Mouse (Mus musculus) gastrocnemius, postnatal 10 days (tissue): Measurements from ENCODE around the gene Cap1. TPM values are rescaled to one million over a fixed set of nuclear protein-coding genes. Genes with fewer than 3 reads are reported as not detected.

Experiments
- DNase-seq: peaks from one replicate; pipeline ENCODE4 v3.0.0; 2021; ENCODE audit warnings: mixed read lengths
- total RNA-seq, 2 experiments: library from RNA; stranded (reverse); gene quantifications; 2 replicates each; pipeline ENCODE4 v1.2.3; 2021

Gene Cap1
- total RNA-seq, 2 experiments from 2014 or later = 46.1 to 64.2 TPM

DNA sequence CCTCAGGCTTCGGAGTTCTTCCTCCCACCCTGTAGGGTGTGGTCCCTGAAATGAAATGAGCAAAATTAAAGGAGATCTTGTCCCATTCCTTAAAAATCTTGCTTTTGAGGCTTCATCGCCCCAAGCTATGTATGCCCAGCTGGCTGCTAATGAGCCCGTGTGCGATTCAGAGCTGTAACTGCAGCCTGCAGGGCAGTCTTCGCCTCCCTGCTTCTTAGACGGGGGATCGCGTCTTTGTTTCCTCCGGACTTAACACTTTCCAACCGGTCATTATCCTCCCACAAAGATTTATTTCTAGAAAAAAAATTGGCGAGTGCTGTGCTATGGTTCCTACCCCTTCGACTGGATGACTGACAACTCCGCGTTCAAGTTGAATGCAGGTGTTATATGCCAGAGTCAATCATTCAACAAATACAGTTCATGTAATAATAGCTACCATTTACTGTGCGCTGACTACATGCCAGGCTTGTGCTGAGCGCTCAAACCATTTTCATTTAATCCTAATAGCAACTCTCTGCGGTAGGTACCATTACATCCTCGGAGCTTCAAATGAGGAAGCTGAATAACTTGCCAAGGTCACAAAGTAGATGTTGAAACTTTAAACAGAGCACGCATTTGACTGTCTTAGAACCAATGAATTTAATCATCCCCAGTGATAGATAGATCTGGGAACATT is 861 bp upstream of the Cap1 start:
- DNase-seq = no peak

DNA sequence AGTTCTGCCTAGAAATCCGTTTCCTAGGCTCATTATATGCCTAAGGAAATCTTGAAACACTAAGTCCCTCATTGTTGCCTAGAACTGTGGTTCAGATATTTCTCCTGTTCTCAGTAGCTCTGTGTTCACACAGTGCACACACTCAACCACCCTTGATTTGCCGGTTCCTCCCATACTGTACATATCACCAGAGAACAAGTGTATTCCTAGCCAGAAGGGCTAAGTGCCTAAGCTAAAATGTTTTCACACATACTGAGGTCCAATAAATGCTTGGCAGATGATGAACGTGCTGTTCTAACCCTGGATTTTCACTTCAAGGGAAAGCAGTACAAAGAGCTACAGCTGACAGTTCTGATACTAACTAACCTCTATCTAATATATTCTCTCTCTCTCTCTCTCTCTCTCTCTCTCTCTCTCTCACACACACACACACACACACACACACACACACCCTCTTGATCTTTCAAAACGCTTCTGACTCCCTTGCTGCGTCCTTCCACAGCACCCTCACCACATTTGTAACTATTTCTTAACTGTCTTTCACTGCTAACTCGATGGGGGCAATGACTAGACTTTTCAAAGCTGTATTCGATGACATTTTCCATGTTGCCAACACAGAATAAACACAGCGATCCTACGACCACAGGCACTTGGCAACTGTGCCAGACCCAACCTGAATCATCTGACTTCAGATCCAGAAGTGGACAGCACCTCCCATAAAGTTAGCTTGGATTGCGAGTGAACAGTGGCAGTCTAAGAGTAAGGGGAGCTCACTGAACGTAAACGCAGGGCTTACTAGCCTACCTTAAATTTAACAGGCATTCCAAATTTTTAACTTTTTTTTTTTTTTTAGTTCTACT is 1.1 kb downstream of the Cap1 start:
- no peak for DNase-seq

DNA sequence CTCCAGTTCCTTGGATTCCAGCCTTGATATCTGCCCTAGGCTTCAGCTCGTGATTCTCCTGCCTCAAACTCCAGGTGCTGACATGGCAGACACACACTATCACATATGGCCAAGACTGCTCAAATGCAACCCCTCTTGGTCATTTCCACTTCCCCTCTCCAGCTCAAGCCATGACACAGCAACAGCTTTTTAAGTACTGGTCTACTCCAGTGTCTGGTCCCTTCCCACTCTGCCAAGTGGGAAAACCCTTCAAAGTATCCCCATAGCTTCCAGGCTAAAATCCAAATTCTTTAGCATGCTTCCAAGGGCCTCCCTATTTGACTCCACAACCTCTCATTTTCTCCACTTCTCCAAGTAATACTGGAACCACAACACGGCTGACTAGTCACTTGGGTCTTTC is 1.8 kb downstream of the Cap1 start:
- DNase-seq = no peak

DNA sequence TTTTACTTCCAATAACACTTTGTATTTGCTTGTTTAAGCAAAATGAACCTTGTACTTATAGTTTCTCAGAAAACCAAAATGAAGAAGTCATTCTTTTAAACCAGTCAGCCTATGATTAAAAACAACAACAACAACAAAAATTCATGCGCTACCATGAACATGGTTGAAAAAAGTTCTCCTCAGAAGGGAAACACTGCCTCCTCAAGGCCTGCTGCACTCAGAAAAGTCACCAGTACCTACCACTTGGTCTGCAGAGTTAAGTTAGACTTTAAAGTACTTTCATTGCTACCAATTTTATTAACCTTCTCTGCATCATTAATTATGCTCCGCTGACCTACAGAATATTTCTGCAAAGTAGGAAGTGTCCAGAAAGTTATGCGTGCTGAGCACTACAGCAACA is 2.6 kb downstream of the Cap1 start:
- DNase-seq = no peak

DNA sequence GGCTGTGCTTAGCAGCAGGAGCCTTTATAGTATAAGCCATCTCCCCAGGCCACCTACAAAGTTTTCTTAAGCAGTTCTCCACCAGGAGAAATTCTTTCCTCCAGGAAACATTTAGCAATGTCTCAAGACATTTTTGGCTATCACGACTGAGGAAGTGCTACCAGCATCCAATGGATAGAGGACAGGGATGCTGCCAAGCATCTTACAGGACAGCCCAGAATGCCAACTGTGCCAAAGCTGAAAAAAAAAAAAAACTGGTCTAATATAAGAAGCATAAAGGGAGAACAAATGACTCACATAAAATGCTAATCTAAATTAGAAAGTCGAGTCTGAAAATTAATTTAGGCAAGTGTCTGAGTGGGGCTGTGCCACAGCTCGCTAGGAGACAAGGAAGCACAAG is 3.3 kb downstream of the Cap1 start:
- DNase-seq = no peak

DNA sequence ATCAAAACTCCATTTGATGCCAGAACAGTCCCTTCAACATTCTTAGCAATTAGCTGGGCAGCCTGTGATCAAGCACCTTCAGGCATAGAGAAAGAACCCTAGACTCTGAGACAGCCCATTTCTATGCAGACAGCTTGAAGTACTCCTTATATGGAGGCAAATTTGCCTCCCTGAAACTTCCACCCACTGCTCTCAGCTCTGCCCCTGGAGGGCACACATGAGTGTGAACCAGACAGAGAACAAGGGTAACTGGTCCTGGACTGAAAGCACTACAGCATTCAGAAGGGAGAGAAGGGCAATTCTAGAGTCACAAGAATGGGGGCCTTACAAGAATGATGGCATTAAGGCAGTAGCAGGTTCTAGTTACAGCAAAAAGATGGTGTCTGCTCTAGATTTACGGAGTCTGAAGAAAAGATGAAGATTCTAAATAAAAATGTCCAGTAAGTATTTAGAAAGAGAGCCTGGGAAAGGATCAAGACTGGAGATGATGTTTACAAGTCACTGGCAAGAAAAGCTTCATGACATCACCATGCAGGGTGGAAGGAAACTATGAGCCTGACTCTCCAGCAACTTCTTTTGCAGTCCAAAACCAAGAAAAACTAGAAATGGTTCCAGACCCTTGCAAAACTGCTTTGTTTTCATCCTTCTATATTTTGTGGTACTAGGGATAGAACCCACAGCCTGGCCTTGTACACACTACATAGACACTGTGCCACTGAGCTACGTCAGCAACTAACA is 7.4 kb downstream of the Cap1 start:
- DNase-seq = no peak

DNA sequence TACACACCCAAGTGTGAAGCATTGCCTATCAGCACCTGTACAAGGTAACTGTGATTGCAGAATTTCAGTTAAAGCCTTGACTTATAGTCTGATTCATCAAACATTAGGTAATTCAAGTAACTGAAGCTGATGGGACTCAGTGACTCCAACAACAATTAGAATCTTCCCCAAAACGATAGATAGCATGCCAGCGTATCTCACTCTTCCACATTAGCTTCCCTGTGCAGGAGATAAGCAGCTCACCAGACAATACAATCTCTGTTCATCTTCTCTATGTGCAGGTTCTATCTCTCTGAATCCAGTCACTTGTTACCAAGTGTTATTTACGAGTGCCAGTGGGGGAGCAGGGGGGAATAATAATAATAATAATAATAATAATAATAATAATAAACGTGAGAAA is 12.3 kb downstream of the Cap1 start:
- no peak for DNase-seq

DNA sequence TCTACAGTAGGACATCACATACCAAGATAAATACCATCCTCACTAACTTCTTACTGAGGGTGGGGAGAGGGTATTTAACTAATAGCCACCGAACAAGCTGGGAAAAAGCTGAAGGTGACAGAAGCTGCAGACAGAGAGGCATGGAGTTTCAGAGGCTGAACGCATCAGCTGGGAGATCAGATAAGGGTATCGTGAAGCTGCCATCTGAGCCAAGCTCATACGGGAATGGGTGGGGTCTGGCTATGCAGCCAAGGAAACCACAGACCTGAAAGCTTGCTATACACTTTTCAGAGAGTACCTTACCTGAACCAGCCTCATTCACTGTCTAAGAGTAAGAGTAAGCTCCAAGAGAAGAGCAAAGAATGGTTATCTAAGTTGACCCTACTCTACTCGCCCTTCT is 12.9 kb downstream of the Cap1 start:
- DNase-seq = no peak

DNA sequence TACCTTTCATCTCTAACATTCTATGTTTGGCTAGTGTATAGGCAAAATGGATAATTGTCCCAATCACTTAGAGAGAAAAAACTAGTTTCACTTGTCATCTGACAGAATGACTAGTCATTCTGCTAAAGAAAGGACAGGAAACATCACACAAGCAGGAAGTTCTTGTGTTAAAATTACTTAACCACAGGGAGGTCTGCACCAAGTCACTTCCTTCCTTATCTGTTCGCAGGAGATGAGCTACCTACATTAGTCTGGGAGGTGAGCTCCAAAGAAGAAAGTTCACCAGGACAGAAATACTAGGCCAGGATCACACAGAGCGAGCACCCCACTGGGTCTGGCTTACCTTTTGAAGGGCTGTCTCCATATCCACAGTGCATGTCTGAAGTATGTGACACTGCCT is 13.9 kb downstream of the Cap1 start:
- no peak for DNase-seq

DNA sequence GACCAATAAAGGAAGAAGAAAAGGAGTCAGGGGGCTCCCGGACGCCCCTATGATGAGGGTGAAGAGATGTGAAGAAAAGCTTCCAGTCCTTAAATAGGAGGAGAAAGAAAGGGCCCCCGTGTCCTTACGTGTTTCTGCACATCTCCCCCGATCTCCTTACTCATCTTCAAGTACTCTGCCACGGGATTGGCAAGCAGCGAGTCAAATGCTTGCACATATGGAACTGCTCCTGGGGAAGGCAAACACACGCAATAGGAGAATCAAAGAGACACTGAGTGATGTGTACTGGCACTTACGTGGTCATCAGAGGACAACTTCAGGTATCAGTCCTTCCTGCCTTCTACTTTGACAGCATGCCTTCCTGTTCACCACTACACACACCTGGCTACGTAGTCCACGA is 14.6 kb downstream of the Cap1 start:
- DNase-seq = no peak

DNA sequence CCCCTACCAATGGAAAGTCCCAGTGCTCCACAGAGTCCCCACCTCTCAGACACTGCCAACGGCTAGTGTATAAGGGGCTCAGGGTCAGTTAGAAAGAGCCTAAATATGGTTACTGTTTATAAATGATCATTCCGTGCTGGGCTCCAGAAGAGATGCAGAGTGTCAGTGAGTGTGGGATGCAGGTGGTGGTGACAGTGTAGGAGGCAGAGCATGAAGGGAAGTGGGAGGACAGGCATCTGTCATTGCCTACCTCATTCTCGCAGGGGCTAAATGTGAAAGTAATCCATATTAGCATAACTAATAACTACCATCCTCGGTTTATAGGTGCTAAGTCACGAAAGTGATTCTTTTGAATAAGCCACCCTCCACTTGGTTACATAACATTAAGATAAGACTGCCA is 15.1 kb downstream of the Cap1 start:
- no peak for DNase-seq

DNA sequence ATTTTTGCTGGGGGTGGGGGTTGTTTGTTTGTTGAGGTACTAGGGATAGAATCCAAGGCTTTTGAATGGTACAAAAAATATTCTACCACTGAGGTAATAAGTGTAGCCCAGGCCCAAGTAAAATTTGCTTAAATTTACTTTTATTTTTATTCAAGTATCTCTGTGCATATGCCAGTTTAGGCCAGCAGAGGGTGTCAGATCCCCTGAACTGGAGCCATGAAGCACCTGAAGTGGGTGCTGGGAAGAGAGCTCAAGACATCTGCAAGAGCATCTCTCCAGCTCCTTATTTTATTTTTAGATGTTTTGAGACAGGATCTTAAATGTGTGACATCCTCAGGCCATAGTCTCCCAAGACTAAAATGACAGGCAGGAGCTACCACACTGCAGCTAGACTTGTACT is 15.8 kb downstream of the Cap1 start:
- no peak for DNase-seq

DNA sequence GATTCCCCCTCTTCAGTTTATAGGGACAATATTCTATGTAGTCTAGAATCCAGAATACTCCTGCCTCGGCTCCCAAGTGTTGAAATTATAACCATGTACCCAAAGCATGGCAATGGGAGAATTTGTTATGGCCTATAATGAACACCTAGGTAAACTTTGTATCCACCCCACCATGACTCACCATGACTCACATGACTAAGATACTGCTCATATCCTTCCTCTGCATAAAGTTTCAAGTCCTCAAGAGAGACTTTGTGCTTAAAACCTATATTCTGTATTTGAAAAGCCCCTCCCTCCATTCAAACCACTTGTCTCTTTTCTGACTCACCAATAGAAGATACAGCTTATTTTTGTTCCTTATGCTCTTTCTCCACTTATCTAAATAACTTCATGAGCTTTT is 17.8 kb downstream of the Cap1 start:
- DNase-seq = no peak

DNA sequence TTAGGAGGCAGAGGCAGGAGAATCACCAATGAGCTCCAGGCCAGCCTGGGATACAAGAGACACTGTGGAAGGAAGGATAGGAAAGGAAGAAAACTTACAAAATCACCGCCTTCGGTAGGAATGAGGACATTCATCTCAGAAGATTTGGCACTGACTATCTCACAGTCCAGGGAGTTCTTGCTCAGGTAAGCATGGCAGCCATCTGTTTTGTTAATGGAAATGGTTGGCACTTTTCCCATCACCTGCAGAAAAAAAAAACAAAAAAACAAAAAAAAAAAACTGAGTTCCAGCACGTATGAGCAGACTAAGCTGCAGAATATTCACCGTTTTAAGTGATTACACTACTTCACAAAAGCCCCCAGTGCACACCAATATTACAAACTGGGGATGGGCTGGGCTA is 24.0 kb downstream of the Cap1 start:
- no peak for DNase-seq

DNA sequence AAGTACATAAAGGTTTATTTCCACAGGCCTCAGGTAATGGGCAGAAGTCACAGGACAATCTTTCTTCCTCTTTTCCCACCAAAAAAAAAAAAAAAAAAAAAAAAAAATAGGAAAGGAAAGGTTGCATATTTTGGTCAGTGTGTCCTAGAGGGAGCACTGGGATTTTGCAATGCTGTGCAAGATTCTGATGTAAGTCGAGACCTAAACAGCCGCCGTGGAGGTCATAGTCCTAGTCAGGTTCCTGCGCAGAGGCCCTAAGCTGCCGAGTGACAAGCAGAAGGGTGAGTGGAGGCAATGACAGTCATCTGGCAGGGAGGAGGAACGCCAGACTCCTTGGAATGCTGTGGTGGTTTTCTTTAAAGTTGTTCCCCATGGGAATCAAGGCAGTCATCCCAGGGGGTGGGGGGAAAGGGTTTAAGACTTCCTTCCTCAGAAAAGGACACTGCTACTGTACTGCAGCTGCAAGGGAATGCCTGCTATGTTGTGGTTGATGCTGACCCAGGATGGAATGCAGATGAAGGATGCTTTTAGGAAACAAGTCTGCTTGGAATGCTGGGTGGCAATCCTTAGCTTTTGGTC is 26.7 kb downstream of the Cap1 start:
- DNase-seq = no peak

DNA sequence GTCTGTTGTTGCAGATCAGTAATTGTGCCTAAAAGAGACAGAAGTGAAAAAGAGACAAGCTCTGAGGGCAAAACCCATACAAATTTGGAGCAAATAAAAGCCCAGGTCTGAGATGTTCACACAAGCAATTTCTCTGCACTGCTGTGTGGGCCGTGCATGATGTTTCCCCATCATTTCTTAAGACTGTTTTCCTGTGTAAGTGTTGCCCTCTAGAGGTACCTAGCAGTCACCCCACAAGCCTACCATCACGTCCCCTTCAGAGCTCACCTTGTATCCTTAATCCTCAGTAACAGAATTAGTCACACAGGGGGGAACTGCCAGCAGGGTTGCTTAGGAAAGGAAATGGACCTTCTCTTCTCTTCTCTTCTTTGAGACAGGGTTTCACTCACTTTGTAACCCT is 27.9 kb downstream of the Cap1 start:
- DNase-seq = no peak

DNA sequence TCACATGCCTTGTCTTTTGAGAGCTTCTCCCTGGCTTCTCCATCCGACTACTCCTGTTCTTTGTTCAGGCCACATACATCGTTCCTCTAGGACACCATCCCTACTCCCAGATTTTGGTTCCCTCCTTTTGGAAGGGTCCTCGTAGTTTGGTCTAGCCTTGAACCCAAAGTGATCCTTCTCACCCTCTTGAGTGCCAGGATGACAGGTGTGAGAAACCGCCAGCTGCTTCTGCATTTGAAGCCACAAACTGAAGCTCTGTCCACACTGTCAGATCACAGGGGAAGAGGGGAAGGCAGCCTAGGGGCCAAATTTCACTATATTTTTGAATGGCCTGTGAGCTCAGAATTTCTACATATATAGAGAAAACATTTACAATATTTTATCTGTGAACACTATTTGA is 31.1 kb downstream of the Cap1 start:
- DNase-seq = no peak

DNA sequence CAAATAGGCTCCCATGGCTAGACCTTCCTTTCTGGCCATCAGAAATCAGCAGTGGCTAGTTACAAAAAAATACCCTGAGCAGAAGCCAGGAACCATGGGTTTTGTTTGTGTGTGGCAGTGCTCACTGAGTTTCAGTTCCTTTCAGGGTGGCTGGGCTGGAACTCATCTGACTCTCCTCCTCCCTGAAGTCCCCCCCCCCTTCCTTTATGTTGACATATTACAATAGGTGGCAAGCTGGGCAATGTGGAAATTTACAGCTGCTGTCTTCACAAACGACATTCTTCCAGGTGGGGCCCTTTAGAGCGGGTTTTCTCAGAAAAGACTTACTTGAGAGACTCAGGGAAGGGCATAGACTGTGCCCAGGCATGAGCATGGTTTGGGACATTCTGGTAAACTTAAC is 32.2 kb downstream of the Cap1 start:
- no peak for DNase-seq

DNA sequence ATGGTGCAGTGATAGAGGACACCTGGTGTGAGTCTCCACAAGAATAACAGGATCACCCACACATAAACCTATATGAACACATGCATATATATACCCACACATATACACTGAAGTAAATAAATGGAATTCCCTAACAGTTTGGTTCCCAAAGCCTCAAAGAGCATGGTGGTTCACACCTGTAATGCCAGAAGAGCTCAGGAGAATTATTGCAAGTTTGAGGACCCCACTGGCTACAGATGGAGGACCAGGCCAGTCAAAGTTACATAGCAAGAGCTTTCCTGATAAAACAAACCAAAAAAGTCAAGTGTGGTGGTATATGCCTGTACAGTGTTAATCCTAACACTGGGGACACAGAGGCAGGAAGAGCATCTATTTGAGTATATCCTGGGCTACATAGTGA is 34.3 kb downstream of the Cap1 start:
- no peak for DNase-seq

DNA sequence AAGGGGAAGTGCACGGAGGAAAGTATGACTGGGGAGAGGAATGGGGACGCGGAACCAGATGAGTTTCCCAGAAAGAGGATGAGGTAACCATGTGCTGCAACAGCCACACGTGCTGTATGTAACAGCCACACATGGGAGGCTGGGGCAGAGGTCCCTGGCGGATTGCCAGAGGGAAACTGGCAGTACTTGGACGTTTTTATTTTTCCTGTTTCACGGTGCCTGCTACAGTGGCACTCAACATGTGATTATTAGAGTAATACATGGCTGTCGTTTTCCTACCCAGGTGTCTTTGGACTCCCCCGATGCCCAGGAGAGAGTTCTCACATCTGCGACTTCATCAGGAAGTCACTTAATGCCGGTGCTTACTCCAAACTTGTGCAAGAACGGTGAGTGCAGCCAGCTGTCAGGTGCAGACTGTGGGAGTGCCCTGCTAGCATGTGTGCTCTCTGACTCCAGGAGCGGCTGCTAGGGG is 37.7 kb downstream of the Cap1 start:
- DNase-seq = peak; percentile 24

DNA sequence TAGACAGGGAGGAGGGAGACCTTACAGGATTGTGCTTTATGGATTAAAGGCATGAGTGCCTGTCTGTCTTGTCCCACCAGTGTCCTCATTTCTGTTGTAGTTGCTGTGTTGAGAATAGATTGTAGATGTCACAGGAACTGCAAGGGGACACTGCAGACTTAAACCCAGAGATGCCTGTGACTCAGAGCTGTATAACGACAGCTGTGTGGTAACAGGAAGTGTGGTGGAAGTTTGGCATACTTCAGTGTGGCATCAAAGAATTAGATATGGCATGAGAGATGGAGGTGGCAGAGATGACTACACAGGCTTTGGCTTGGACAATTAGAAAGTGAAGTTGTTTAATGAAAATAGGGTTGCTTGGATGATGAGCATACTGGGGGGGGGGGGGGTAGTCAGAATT is 47.4 kb downstream of the Cap1 start:
- DNase-seq = no peak

DNA sequence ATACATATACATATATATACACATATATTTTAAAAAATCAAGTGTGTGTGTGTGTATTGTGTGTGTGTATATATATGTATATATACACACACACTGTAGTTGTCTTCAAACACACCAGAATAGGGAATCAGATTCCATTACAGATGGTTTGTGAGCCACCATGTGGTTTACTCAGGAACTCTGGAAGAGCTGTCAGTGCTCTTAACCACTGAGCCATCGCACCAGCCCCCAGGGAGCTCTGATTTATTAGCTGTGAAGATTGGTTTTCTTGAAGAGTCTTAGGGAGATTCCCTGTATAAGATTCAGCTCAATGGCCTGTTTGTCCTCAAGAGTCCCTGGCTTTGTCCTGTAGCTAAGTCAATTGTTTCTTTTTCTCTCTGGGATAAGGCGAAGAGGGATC is 47.9 kb downstream of the Cap1 start:
- no peak for DNase-seq

DNA sequence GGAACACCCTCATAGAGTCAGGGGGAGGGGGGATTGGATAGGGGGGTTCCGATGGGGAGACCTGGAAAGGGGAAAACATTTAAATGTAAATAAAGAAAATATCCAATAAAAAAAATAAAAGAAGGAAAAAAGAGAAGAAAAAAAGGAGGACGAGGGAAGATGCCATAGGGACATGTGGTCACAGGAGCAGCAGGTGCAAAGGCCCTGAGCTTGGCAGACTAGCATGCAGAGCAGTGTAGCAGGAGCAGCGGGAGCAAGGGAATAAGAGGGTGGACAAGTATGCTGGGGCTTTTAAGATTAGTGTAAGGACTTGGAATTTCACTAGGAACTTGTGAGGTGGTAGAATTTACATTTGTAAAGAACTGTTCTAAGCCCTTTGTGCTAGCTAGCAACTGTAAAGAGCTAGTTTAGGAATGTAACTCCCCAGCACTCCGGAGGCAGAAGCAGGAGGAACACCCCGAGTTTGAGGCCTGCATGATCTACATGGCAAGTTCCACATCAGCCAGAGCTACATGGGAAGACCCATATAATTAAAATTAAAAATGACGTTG is 48.6 kb downstream of the Cap1 start:
- no peak for DNase-seq
